Comparison of ENCODE assay signal across 8 mouse cellular contexts in the genomic region with DNA sequence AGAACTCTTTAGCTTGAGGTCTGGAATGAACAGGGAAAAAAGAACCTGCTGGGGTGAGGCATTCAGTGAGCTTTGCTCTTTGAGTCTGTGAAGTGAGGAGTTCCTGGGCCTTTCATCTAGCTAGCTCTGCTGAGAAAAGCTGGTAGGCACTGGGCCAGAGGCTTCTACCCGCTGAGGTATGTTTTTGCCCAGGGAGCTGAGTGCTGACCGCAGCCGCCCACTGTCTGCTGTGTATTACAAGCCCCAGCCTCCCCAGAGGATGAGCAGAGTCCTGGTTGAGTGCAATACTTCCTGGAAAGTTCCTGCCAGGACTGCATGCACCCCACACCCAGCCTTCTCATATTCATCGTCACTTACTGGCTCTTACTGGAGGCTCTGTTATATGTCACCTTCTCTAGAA. TPM values are rescaled to one million over a fixed set of nuclear protein-coding genes. Genes with fewer than 3 reads are reported as not detected.
DNase-seq lines count a peak whose midpoint lies in the region; ATAC-seq and TF ChIP-seq lines count a peak whose summit lies in the region.

No protein-coding gene starts in this region.

- no peaks in the 10 kb centered on the region for H3K27me3 ChIP-seq in kidney, postnatal 0 days (ENCODE audit: insufficient read depth, low read length)

- WGBS in kidney, postnatal 0 days, result 30% methylated on average over 4 of the region's 4 CpGs

- H3K27ac ChIP-seq in gastrocnemius, adult 2 months, result peak overlapping the region; percentile 2; the same call in 1 of the 2 replicates
- peak overlapping the region; percentile 66; the same call in 1 of the 2 replicates for H3K27ac ChIP-seq in kidney, postnatal 0 days

- H3K4me1 ChIP-seq in kidney, postnatal 0 days (replicated peaks; ENCODE audit: insufficient read depth, low read length), result peaks cover 43% of the 10 kb centered on the region

- H3K4me3 ChIP-seq in gastrocnemius, adult 2 months, result no peak overlapping the region
- no peak overlapping the region for H3K4me3 ChIP-seq in kidney, postnatal 0 days (replicated peaks; ENCODE audit: low read depth, low read length)

- no peaks in the 10 kb centered on the region for H3K36me3 ChIP-seq in kidney, postnatal 0 days (ENCODE audit: insufficient read depth, low read length)

- peak; percentile 61 for DNase-seq in gastrocnemius, adult 2 months
- DNase-seq in gastrocnemius, postnatal 25 days, result no peak
- DNase-seq in CD4-positive helper T cell, adult 2 months (ENCODE audit: low read depth, low spot score), result peak; percentile 60
- peak; percentile 66 for DNase-seq in fibroblast of lung, adult 2 months (ENCODE audit: low read depth)
- DNase-seq in kidney, postnatal 0 days (ENCODE audit: low spot score), result no peak
- no peak for DNase-seq in left cerebral cortex, adult 18-20 months (ENCODE audit: low spot score in 2 of 2)
- no peak for DNase-seq in retina, embryonic 14.5 days (ENCODE audit: low spot score)
- DNase-seq in layer of hippocampus, postnatal 25 days (ENCODE audit: extremely low spot score in 1 of 2, low spot score in 1 of 2), result no peak

- no peak overlapping the region for H3K9ac ChIP-seq in kidney, postnatal 0 days (ENCODE audit: low read depth, low read length)

- H3K4me2 ChIP-seq in kidney, postnatal 0 days (ENCODE audit: low read length), result no peak overlapping the region

- TF ChIP-seq CTCF in gastrocnemius, adult 2 months (IDR thresholded peaks at IDR 0.05), result no peak
- no peak for TF ChIP-seq CTCF in kidney, postnatal 0 days (IDR thresholded peaks at IDR 0.05; ENCODE audit: low read depth)

- no peaks in the 10 kb centered on the region for H3K9me3 ChIP-seq in kidney, postnatal 0 days (replicated peaks; ENCODE audit: low read length)

- ATAC-seq in kidney, postnatal 0 days (replicated peaks; ENCODE audit: low FRiP score, low read depth), result 0 out of 2 replicates have a peak, but pooled peaks have one; percentile 45

- intact Hi-C loops in gastrocnemius, adult 2 months (cut with DNase I), result no loop called here

RNA-seq across cellular contexts. Expression of a gene that starts 59.8 kb away (rescaled TPM):
- total RNA-seq in gastrocnemius, adult 2 months (2021), result 10 to 100 TPM in 1 of 2 experiments, 1 to 10 TPM in 1; 4.8 to 10.3 TPM
- total RNA-seq in gastrocnemius, postnatal 25 days (2021), result 1 to 10 TPM; 6.4 to 8.0 TPM
- polyA plus RNA-seq in kidney, postnatal 0 days (2015; fragmentation: Nextera tagmentation; extraction: Ambion mirVana), result 70.6 and 71.0 TPM in 2 replicates
- total RNA-seq in left cerebral cortex, adult 18-20 months (2021), result 10 to 100 TPM; 80.0 to 93.6 TPM
- total RNA-seq in layer of hippocampus, postnatal 25 days (2021), result 10 to 100 TPM; 54.9 to 65.3 TPM

Comparison
In these comparisons a context has a peak if more than half of its experiments do, and no peak if none do; other contexts are left out.
1. DNase-seq: peak in gastrocnemius, adult 2 months (single experiment), CD4-positive helper T cell, adult 2 months (single experiment) and fibroblast of lung, adult 2 months (single experiment); none in gastrocnemius, postnatal 25 days (single experiment), kidney, postnatal 0 days (single experiment), left cerebral cortex, adult 18-20 months (0 of 2), retina, embryonic 14.5 days (single experiment) and layer of hippocampus, postnatal 25 days (0 of 2).
2. RNA of a gene that starts 59.8 kb away (total RNA-seq): 80.0 to 93.6 TPM in left cerebral cortex, adult 18-20 months and 54.9 to 65.3 TPM in layer of hippocampus, postnatal 25 days; 4.8 to 10.3 TPM in gastrocnemius, adult 2 months and 6.4 to 8.0 TPM in gastrocnemius, postnatal 25 days; every median in the first group is over 4 times any median in the second.